Mouse (Mus musculus): ENCODE data around the gene Nck2. TPM values are rescaled to one million over a fixed set of nuclear protein-coding genes. Genes with fewer than 3 reads are reported as not detected.
A peak's percentile ranks its signal among the peaks of the same experiment; 100 is the strongest.

Nck2 gene
- polyA plus RNA-seq, 1 experiment from 2014 or later, result 31.1 TPM

GRCm38 (mm10) chr1:43426993-43427535 is 17.3 kb upstream of the Nck2 start:
- Histone ChIP-seq H3K36me3 (ENCODE audit: control insufficient read depth, insufficient read depth, low read length) (no peaks in the 10 kb centered on the region), H3K27ac (ENCODE audit: low read depth, low read length) (no peak overlapping the region), H3K27me3 (ENCODE audit: control insufficient read depth, insufficient read depth, low read length) (no peaks in the 10 kb centered on the region), H3K9me3 (ENCODE audit: control insufficient read depth, low read length) (peaks cover 3% of the 10 kb centered on the region; the same call in 1 of the 2 replicates), H3K4me3 (ENCODE audit: low read depth, low read length) (no peak overlapping the region), H3K9ac (replicated peaks; ENCODE audit: low read depth, low read length) (no peak overlapping the region), H3K4me1 (ENCODE audit: control insufficient read depth, insufficient read depth, low read length) (no peaks in the 10 kb centered on the region), H3K4me2 (ENCODE audit: low read depth, low read length) (no peak overlapping the region)
- 78% methylated on average over 6 of the region's 6 CpGs for WGBS
- ATAC-seq (ENCODE audit: low read depth), result no peak

- H3K9ac ChIP-seq (replicated peaks; ENCODE audit: low read depth, low read length), result no peak overlapping the region
- WGBS, result 87% methylated on average over 9 of the region's 9 CpGs
These were observed 14.2 kb upstream of the Nck2 start for GRCm38 (mm10) chr1:43429924-43430876.

GRCm38 (mm10) chr1:43433853-43434252 is 10.5 kb upstream of the Nck2 start:
- H3K4me1 ChIP-seq (ENCODE audit: control insufficient read depth, insufficient read depth, low read length), result no peaks in the 10 kb centered on the region
- no peaks in the 10 kb centered on the region for H3K9me3 ChIP-seq (ENCODE audit: control insufficient read depth, low read length)
- H3K4me2 ChIP-seq (ENCODE audit: low read depth, low read length), result no peak overlapping the region
- no peak overlapping the region for H3K27ac ChIP-seq (ENCODE audit: low read depth, low read length)
- no peak for ATAC-seq (ENCODE audit: low read depth)
- no peak overlapping the region for H3K4me3 ChIP-seq (ENCODE audit: low read depth, low read length)
- no peaks in the 10 kb centered on the region for H3K36me3 ChIP-seq (ENCODE audit: control insufficient read depth, insufficient read depth, low read length)
- H3K9ac ChIP-seq (replicated peaks; ENCODE audit: low read depth, low read length), result no peak overlapping the region
- WGBS, result 80% methylated on average over 4 of the region's 4 CpGs
- H3K27me3 ChIP-seq (ENCODE audit: control insufficient read depth, insufficient read depth, low read length), result no peaks in the 10 kb centered on the region

More at GRCm38 (mm10) chr1:43429924-43430876, 14.2 kb upstream of the Nck2 start:
- H3K9me3 ChIP-seq (ENCODE audit: control insufficient read depth, low read length), result peaks cover 1% of the 10 kb centered on the region; the same call in 1 of the 2 replicates
- H3K36me3 ChIP-seq (ENCODE audit: control insufficient read depth, insufficient read depth, low read length), result no peaks in the 10 kb centered on the region
- ATAC-seq (ENCODE audit: low read depth), result no peak
- H3K4me3 ChIP-seq (ENCODE audit: low read depth, low read length), result no peak overlapping the region
- H3K4me2 ChIP-seq (ENCODE audit: low read depth, low read length), result no peak overlapping the region
- H3K27me3 ChIP-seq (ENCODE audit: control insufficient read depth, insufficient read depth, low read length), result no peaks in the 10 kb centered on the region
- H3K27ac ChIP-seq (ENCODE audit: low read depth, low read length), result no peak overlapping the region
- H3K4me1 ChIP-seq (ENCODE audit: control insufficient read depth, insufficient read depth, low read length), result no peaks in the 10 kb centered on the region

- Histone ChIP-seq H3K4me3 (ENCODE audit: low read depth, low read length) (no peak overlapping the region), H3K27ac (ENCODE audit: low read depth, low read length) (no peak overlapping the region), H3K27me3 (ENCODE audit: control insufficient read depth, insufficient read depth, low read length) (no peaks in the 10 kb centered on the region), H3K4me2 (ENCODE audit: low read depth, low read length) (no peak overlapping the region), H3K36me3 (ENCODE audit: control insufficient read depth, insufficient read depth, low read length) (no peaks in the 10 kb centered on the region), H3K4me1 (ENCODE audit: control insufficient read depth, insufficient read depth, low read length) (no peaks in the 10 kb centered on the region), H3K9me3 (ENCODE audit: control insufficient read depth, low read length) (no peaks in the 10 kb centered on the region), H3K9ac (replicated peaks; ENCODE audit: low read depth, low read length) (no peak overlapping the region)
- no peak for ATAC-seq (ENCODE audit: low read depth)
These were observed 7.8 kb upstream of the Nck2 start for GRCm38 (mm10) chr1:43436554-43436953.

GRCm38 (mm10) chr1:43439261-43439660 is 5.1 kb upstream of the Nck2 start:
- no peaks in the 10 kb centered on the region for H3K9me3 ChIP-seq (ENCODE audit: control insufficient read depth, low read length)
- no peak overlapping the region for H3K27ac ChIP-seq (ENCODE audit: low read depth, low read length)
- WGBS, result 95% methylated on average over 1 of the region's 1 CpGs
- no peaks in the 10 kb centered on the region for H3K27me3 ChIP-seq (ENCODE audit: control insufficient read depth, insufficient read depth, low read length)
- H3K4me1 ChIP-seq (ENCODE audit: control insufficient read depth, insufficient read depth, low read length), result no peaks in the 10 kb centered on the region
- no peak overlapping the region for H3K4me3 ChIP-seq (ENCODE audit: low read depth, low read length)
- H3K36me3 ChIP-seq (ENCODE audit: control insufficient read depth, insufficient read depth, low read length), result no peaks in the 10 kb centered on the region
- no peak overlapping the region for H3K9ac ChIP-seq (replicated peaks; ENCODE audit: low read depth, low read length)
- ATAC-seq (ENCODE audit: low read depth), result no peak
- no peak overlapping the region for H3K4me2 ChIP-seq (ENCODE audit: low read depth, low read length)

GRCm38 (mm10) chr1:43442568-43442967 is 1.8 kb upstream of the Nck2 start:
- ATAC-seq (ENCODE audit: low read depth), result no peak
- H3K4me3 ChIP-seq (ENCODE audit: low read depth, low read length), result no peak overlapping the region
- no peak overlapping the region for H3K4me2 ChIP-seq (ENCODE audit: low read depth, low read length)
- H3K9ac ChIP-seq (replicated peaks; ENCODE audit: low read depth, low read length), result no peak overlapping the region
- 92% methylated on average over 2 of the region's 2 CpGs for WGBS
- no peak overlapping the region for H3K27ac ChIP-seq (ENCODE audit: low read depth, low read length)
- H3K4me1 ChIP-seq (ENCODE audit: control insufficient read depth, insufficient read depth, low read length), result peaks cover 6% of the 10 kb centered on the region
- no peaks in the 10 kb centered on the region for H3K27me3 ChIP-seq (ENCODE audit: control insufficient read depth, insufficient read depth, low read length)
- no peaks in the 10 kb centered on the region for H3K9me3 ChIP-seq (ENCODE audit: control insufficient read depth, low read length)
- no peaks in the 10 kb centered on the region for H3K36me3 ChIP-seq (ENCODE audit: control insufficient read depth, insufficient read depth, low read length)

- H3K4me2 ChIP-seq (ENCODE audit: low read depth, low read length), result peak overlapping the region; percentile 95
- H3K27me3 ChIP-seq (ENCODE audit: control insufficient read depth, insufficient read depth, low read length), result no peaks in the 10 kb centered on the region
- peaks cover 17% of the 10 kb centered on the region for H3K4me1 ChIP-seq (ENCODE audit: control insufficient read depth, insufficient read depth, low read length)
- peak; percentile 94 for ATAC-seq (ENCODE audit: low read depth)
- no peaks in the 10 kb centered on the region for H3K36me3 ChIP-seq (ENCODE audit: control insufficient read depth, insufficient read depth, low read length)
- no peaks in the 10 kb centered on the region for H3K9me3 ChIP-seq (ENCODE audit: control insufficient read depth, low read length)
- WGBS, result under 1% methylated on average over 82 of the region's 86 CpGs
- H3K4me3 ChIP-seq (ENCODE audit: low read depth, low read length), result peak overlapping the region; percentile 96
- H3K27ac ChIP-seq (ENCODE audit: low read depth, low read length), result peak overlapping the region; percentile 91
- H3K9ac ChIP-seq (replicated peaks; ENCODE audit: low read depth, low read length), result peak overlapping the region; percentile 97
These were observed 1.1 kb downstream of the Nck2 start for GRCm38 (mm10) chr1:43445170-43446088.

- Histone ChIP-seq H3K27me3 (ENCODE audit: control insufficient read depth, insufficient read depth, low read length) (no peaks in the 10 kb centered on the region), H3K9ac (replicated peaks; ENCODE audit: low read depth, low read length) (peak overlapping the region; percentile 97), H3K4me3 (ENCODE audit: low read depth, low read length) (peak overlapping the region; percentile 96), H3K27ac (ENCODE audit: low read depth, low read length) (peak overlapping the region; percentile 91), H3K4me1 (ENCODE audit: control insufficient read depth, insufficient read depth, low read length) (peaks cover 20% of the 10 kb centered on the region), H3K4me2 (ENCODE audit: low read depth, low read length) (peak overlapping the region; percentile 95), H3K9me3 (ENCODE audit: control insufficient read depth, low read length) (no peaks in the 10 kb centered on the region), H3K36me3 (ENCODE audit: control insufficient read depth, insufficient read depth, low read length) (no peaks in the 10 kb centered on the region)
- WGBS, result 0% methylated on average over 30 of the region's 44 CpGs
- peak; percentile 81; the same call in 1 of the 2 replicates for ATAC-seq (ENCODE audit: low read depth)
These were observed 1.7 kb downstream of the Nck2 start for GRCm38 (mm10) chr1:43446089-43446533.
